Mouse (Mus musculus): ENCODE measurements at regions not wholly inside any gene's neighbourhood (a gene's known extent, or its start where the extent isn't known, plus 50 kb on each side); places are given as distances from the start of the nearest gene placed in this dataset.
"Not testable (repeated sequence)": the region's sequence is repeated elsewhere in the genome, so short reads cannot be mapped to it uniquely, and the experiment has no call there.

DNA sequence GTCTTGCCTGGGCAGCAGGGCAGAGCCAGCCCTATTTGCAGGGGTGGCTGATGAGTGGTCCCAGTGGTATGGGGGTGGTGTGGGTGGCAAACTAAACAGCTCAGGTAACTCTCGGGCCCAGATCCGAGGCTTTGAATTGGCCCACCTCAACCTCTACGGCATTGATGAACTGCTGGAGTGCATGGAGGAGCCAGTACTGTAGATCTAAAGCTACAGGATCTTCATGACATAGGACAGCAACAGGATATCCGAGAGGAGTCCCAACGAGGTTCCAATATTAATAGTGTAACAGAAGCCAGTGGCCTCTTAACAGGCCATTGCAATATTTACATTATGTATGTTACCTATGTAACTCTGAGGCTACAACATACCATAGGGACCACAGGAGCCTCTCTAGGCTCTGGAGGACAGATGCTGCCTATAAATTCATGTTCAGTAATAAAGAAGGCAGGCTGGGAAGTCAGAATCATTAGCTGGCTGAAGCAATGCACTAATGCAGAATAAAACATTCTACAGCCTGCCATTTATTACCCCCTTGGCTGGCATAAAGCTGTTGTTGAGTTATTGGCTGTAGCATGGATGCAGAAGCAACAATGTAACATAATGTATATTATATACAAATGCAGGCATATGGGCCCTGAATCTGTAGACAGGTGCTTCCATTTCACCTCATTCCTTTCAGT lies 283.5 kb downstream of the Kif20b start:
- no peaks in the 10 kb centered on the region for H3K27me3 ChIP-seq (ENCODE audit: control insufficient read depth, insufficient read depth, low read depth, low read length)
- 56% methylated on average over 5 of the region's 5 CpGs for WGBS (ENCODE audit: insufficient replicate concordance)
- no peaks in the 10 kb centered on the region for H3K9me3 ChIP-seq (replicated peaks; ENCODE audit: control insufficient read depth, low read length)
- H3K4me2 ChIP-seq (ENCODE audit: low read depth, low read length), result no peak overlapping the region
- no peak overlapping the region for H3K4me3 ChIP-seq (ENCODE audit: low read depth, low read length)
- ATAC-seq (ENCODE audit: low read depth), result no peak
- H3K27ac ChIP-seq (ENCODE audit: low read length), result no peak overlapping the region
- H3K9ac ChIP-seq (ENCODE audit: low read depth, low read length), result no peak overlapping the region
- no peaks in the 10 kb centered on the region for H3K36me3 ChIP-seq (ENCODE audit: control insufficient read depth, insufficient read depth)
- no peaks in the 10 kb centered on the region for H3K4me1 ChIP-seq (ENCODE audit: control insufficient read depth, low read depth, low read length)

DNA sequence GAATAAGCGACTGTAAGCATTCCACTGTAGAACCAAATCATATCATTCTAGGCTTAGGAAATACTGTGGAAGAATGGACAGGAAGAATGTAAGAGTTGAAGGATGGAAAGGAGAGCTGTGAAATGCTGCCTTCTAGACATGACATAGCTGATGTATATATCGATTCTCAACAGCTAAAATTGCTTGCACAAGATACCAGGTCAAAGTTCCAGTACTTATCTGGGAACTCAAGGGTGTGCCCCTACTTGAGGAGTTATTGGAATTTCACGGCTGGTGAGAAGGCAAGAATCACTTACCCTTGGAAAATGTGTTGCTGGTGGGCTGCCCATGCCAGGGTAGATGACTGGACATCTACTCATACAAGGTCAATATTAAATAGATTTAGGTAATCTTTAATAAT lies 322.0 kb downstream of the Kif20b start:
- Histone ChIP-seq H3K4me1 (ENCODE audit: control insufficient read depth, low read depth, low read length) (no peaks in the 10 kb centered on the region), H3K4me3 (ENCODE audit: low read depth, low read length) (no peak overlapping the region), H3K27me3 (ENCODE audit: control insufficient read depth, insufficient read depth, low read depth, low read length) (no peaks in the 10 kb centered on the region), H3K27ac (ENCODE audit: low read length) (no peak overlapping the region), H3K4me2 (ENCODE audit: low read depth, low read length) (no peak overlapping the region), H3K9ac (ENCODE audit: low read depth, low read length) (no peak overlapping the region), H3K9me3 (replicated peaks; ENCODE audit: control insufficient read depth, low read length) (no peaks in the 10 kb centered on the region), H3K36me3 (ENCODE audit: control insufficient read depth, insufficient read depth) (no peaks in the 10 kb centered on the region)
- ATAC-seq (ENCODE audit: low read depth), result no peak
- WGBS (ENCODE audit: insufficient replicate concordance), result 56% methylated on average over 3 of the region's 3 CpGs

GRCm38 (mm10) chr19:35247531-35247930 lies 325.4 kb downstream of the Kif20b start:
- no peaks in the 10 kb centered on the region for H3K36me3 ChIP-seq (ENCODE audit: control insufficient read depth, insufficient read depth)
- no peak overlapping the region for H3K4me2 ChIP-seq (ENCODE audit: low read depth, low read length)
- H3K9me3 ChIP-seq (replicated peaks; ENCODE audit: control insufficient read depth, low read length), result no peaks in the 10 kb centered on the region
- no peaks in the 10 kb centered on the region for H3K27me3 ChIP-seq (ENCODE audit: control insufficient read depth, insufficient read depth, low read depth, low read length)
- 65% methylated on average over 6 of the region's 6 CpGs for WGBS (ENCODE audit: insufficient replicate concordance)
- no peaks in the 10 kb centered on the region for H3K4me1 ChIP-seq (ENCODE audit: control insufficient read depth, low read depth, low read length)
- H3K4me3 ChIP-seq (ENCODE audit: low read depth, low read length), result no peak overlapping the region
- no peak for ATAC-seq (ENCODE audit: low read depth)
- H3K27ac ChIP-seq (ENCODE audit: low read length), result no peak overlapping the region
- no peak overlapping the region for H3K9ac ChIP-seq (ENCODE audit: low read depth, low read length)

DNA sequence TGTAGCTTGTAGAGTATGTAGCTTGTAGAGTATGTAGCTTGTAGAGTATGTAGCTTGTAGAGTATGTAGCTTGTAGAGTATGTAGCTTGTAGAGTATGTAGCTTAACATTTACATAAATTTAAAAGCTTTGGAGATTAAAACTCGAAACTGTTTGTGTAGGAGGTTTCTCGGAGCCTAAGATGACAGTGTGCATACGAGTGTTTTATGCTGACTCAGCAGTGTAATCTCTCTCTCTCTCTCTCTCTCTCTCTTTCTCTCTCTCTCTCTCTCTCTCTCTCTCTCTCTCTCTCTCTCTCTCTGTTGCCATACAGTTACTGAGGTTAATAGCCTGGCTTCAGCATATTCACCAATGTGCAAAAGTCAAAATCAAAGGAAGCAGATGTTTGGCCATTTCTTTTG lies 336.5 kb downstream of the Kif20b start:
- not testable (repeated sequence) for H3K9me3 ChIP-seq (replicated peaks; ENCODE audit: control insufficient read depth, low read length); ATAC-seq (ENCODE audit: low read depth); H3K27ac ChIP-seq (ENCODE audit: low read length); H3K27me3 ChIP-seq (ENCODE audit: control insufficient read depth, insufficient read depth, low read depth, low read length); H3K4me3 ChIP-seq (ENCODE audit: low read depth, low read length); H3K4me2 ChIP-seq (ENCODE audit: low read depth, low read length); H3K9ac ChIP-seq (ENCODE audit: low read depth, low read length); H3K36me3 ChIP-seq (ENCODE audit: control insufficient read depth, insufficient read depth); H3K4me1 ChIP-seq (ENCODE audit: control insufficient read depth, low read depth, low read length)
- WGBS (ENCODE audit: insufficient replicate concordance), result 63% methylated on average over 3 of the region's 3 CpGs

GRCm38 (mm10) chr19:35263101-35263500 lies 340.9 kb downstream of the Kif20b start:
- H3K27me3 ChIP-seq (ENCODE audit: control insufficient read depth, insufficient read depth, low read depth, low read length), result no peaks in the 10 kb centered on the region
- H3K4me3 ChIP-seq (ENCODE audit: low read depth, low read length), result no peak overlapping the region
- ATAC-seq (ENCODE audit: low read depth), result no peak
- no peak overlapping the region for H3K4me2 ChIP-seq (ENCODE audit: low read depth, low read length)
- no peaks in the 10 kb centered on the region for H3K4me1 ChIP-seq (ENCODE audit: control insufficient read depth, low read depth, low read length)
- no peaks in the 10 kb centered on the region for H3K9me3 ChIP-seq (replicated peaks; ENCODE audit: control insufficient read depth, low read length)
- no peak overlapping the region for H3K27ac ChIP-seq (ENCODE audit: low read length)
- no peaks in the 10 kb centered on the region for H3K36me3 ChIP-seq (ENCODE audit: control insufficient read depth, insufficient read depth)
- no peak overlapping the region for H3K9ac ChIP-seq (ENCODE audit: low read depth, low read length)

DNA sequence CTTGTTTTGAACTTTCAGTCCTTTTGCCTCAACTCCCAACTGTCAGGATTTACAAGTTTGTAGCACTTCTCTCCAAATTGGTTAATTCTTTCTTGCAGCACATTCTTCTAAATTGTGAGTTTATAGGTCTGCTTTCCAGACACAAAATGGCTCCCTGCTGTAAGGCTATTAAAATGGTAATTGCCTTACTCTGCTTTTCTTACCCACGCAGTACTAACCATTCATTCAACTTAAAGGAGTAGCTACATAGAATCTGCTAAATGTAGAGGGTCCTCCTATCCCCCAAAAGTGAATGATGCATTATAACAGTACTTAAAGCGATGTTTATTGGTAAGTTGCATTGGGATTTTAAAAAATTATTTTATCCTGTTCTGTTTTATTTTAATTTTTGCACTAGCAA lies 356.2 kb downstream of the Kif20b start:
- no peak overlapping the region for H3K27ac ChIP-seq (ENCODE audit: low read length)
- H3K4me3 ChIP-seq (ENCODE audit: low read depth, low read length), result no peak overlapping the region
- H3K27me3 ChIP-seq (ENCODE audit: control insufficient read depth, insufficient read depth, low read depth, low read length), result no peaks in the 10 kb centered on the region
- no peaks in the 10 kb centered on the region for H3K36me3 ChIP-seq (ENCODE audit: control insufficient read depth, insufficient read depth)
- H3K9me3 ChIP-seq (replicated peaks; ENCODE audit: control insufficient read depth, low read length), result no peaks in the 10 kb centered on the region
- no peak overlapping the region for H3K9ac ChIP-seq (ENCODE audit: low read depth, low read length)
- no peak for ATAC-seq (ENCODE audit: low read depth)
- no peaks in the 10 kb centered on the region for H3K4me1 ChIP-seq (ENCODE audit: control insufficient read depth, low read depth, low read length)
- no peak overlapping the region for H3K4me2 ChIP-seq (ENCODE audit: low read depth, low read length)
- 50% methylated on average over 2 of the region's 2 CpGs for WGBS (ENCODE audit: insufficient replicate concordance)

DNA sequence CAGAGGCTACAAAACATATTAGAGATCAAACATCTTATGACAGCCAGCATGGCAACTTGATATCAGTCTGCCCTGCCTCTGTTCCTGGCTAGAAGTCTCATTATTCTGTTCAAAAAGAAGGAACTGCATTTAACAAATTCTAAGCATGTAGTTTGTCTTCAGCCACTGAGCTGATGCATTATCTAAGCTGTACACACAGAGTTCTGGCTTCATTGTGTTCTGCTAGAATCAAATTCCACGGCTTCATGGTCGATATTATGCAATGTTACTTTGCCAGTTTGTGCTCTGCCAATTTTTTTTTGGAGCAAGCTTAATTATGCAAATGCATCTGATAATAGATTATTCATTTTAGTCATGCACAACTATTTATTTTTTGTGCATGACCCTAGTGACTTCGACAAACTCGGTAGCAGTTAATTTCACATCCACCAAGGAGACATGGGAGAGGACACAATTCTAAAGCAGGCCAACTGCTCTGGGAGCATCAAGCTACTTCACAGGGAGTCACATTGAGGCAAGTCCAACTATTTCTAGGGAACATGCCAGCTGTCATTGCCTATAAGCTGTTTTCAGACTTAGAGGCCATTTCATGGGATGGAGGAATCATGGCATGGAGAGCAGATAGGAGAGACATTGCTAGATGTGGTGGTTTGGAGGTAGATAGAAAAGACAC lies 360.8 kb downstream of the Kif20b start:
- WGBS (ENCODE audit: insufficient replicate concordance), result 66% methylated on average over 4 of the region's 4 CpGs
- H3K9ac ChIP-seq (ENCODE audit: low read depth, low read length), result no peak overlapping the region

GRCm38 (mm10) chr19:35298846-35299245 lies 376.7 kb downstream of the Kif20b start:
- Histone ChIP-seq H3K9me3 (replicated peaks; ENCODE audit: control insufficient read depth, low read length) (no peaks in the 10 kb centered on the region), H3K27ac (ENCODE audit: low read length) (no peak overlapping the region), H3K36me3 (ENCODE audit: control insufficient read depth, insufficient read depth) (no peaks in the 10 kb centered on the region), H3K9ac (ENCODE audit: low read depth, low read length) (no peak overlapping the region), H3K27me3 (ENCODE audit: control insufficient read depth, insufficient read depth, low read depth, low read length) (no peaks in the 10 kb centered on the region), H3K4me1 (ENCODE audit: control insufficient read depth, low read depth, low read length) (no peaks in the 10 kb centered on the region), H3K4me2 (ENCODE audit: low read depth, low read length) (no peak overlapping the region), H3K4me3 (ENCODE audit: low read depth, low read length) (no peak overlapping the region)
- no peak for ATAC-seq (ENCODE audit: low read depth)
- WGBS (ENCODE audit: insufficient replicate concordance), result 61% methylated on average over 2 of the region's 2 CpGs

More for the DNA sequence above, 360.8 kb downstream of the Kif20b start:
- Histone ChIP-seq H3K4me2 (ENCODE audit: low read depth, low read length) (no peak overlapping the region), H3K4me1 (ENCODE audit: control insufficient read depth, low read depth, low read length) (no peaks in the 10 kb centered on the region), H3K9me3 (replicated peaks; ENCODE audit: control insufficient read depth, low read length) (no peaks in the 10 kb centered on the region), H3K36me3 (ENCODE audit: control insufficient read depth, insufficient read depth) (no peaks in the 10 kb centered on the region), H3K27ac (ENCODE audit: low read length) (no peak overlapping the region), H3K4me3 (ENCODE audit: low read depth, low read length) (no peak overlapping the region), H3K27me3 (ENCODE audit: control insufficient read depth, insufficient read depth, low read depth, low read length) (no peaks in the 10 kb centered on the region)
- no peak for ATAC-seq (ENCODE audit: low read depth)

GRCm38 (mm10) chr19:35302723-35303270 lies 380.6 kb downstream of the Kif20b start:
- ATAC-seq (ENCODE audit: low read depth), result no peak
- Histone ChIP-seq H3K27me3 (ENCODE audit: control insufficient read depth, insufficient read depth, low read depth, low read length) (no peaks in the 10 kb centered on the region), H3K9me3 (replicated peaks; ENCODE audit: control insufficient read depth, low read length) (no peaks in the 10 kb centered on the region), H3K4me2 (ENCODE audit: low read depth, low read length) (no peak overlapping the region), H3K27ac (ENCODE audit: low read length) (no peak overlapping the region), H3K9ac (ENCODE audit: low read depth, low read length) (no peak overlapping the region), H3K4me3 (ENCODE audit: low read depth, low read length) (no peak overlapping the region), H3K36me3 (ENCODE audit: control insufficient read depth, insufficient read depth) (no peaks in the 10 kb centered on the region), H3K4me1 (ENCODE audit: control insufficient read depth, low read depth, low read length) (no peaks in the 10 kb centered on the region)
- WGBS (ENCODE audit: insufficient replicate concordance), result 52% methylated on average over 3 of the region's 3 CpGs
